Mouse (Mus musculus): Measurements from ENCODE around the gene Gm19668. TPM values are rescaled to one million over a fixed set of nuclear protein-coding genes. Genes with fewer than 3 reads are reported as not detected.
"Not testable (repeated sequence)": the region's sequence is repeated elsewhere in the genome, so short reads cannot be mapped to it uniquely, and the experiment has no call there.

Gene Gm19668
- not detected in 2 replicates for polyA plus RNA-seq (2015; fragmentation: Nextera tagmentation; extraction: Ambion mirVana)

GRCm38 (mm10) chr10:77798921-77799508, at the start of gene Gm19668:
TSS of gene Gm19668 (minus strand) at chr10:77799133.
- no peak for DNase-seq (ENCODE audit: low spot score)

DNA sequence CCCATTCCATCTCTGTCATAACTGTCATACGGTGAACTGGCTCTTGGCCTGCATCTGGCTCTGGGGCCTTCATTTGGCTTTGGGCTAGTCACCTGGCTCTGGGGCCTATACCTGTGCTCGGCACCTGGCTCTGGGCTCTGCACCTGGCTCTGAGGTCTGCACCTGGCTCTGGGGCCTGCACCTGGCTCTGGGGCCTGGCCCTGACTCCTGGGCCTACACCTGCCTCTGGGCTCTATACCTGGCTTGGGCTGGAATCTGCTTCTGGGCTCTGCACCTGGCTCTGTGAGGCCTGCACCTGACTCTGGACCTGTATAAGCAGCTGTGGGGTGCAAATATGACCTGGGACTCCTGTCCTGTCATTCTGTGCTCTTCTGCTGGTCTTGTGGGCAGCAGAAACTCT, 48.6 kb upstream of the Gm19668 start:
- DNase-seq (ENCODE audit: low spot score), result no peak

- no peak for DNase-seq (ENCODE audit: low spot score)
Measured at GRCm38 (mm10) chr10:77846961-77847360, 48.0 kb upstream of the Gm19668 start.

DNA sequence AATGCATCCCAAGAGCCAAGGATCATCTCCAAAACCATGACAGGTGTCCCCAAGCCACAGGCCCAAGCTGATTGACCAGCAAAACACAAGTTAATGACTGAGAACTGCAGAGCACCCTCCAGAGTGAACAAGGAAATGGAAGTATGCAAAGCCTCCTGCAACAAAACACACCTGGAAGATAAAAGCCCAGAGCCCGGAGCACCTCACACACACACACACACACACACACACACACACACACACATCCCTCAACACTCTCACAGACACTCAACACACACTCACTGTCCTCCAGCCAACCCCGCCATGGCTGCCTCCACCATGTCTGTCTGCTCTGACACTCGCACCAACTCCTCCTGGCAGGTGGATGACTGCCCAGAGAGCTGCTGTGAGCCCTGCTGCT, 47.6 kb upstream of the Gm19668 start, which contains the start of gene Gm36176:
TSS of gene Gm36176 (plus strand) at position 301 of the 400 bp plus-strand sequence.
- no peak for DNase-seq (ENCODE audit: low spot score)

DNA sequence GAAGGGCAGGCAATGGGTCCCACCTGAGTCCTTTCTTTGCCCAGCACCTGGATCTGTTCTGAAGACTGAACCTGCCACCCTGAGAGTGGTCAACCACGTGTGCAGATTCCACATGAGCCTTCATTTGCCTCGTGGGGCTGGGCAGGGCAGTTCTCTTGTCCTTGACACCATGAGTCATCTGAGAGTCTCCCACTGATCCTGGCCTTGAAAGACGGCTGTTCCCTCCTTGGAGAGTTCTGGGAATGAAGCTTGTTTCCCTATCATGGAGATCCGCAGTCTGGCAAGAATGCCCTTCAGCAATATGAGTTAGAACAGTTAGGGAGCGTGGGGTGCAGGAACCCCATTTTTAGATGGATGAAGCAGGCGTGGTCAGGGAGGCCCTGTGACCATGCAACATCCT, 40.1 kb upstream of the Gm19668 start:
- no peak for DNase-seq (ENCODE audit: low spot score)

DNA sequence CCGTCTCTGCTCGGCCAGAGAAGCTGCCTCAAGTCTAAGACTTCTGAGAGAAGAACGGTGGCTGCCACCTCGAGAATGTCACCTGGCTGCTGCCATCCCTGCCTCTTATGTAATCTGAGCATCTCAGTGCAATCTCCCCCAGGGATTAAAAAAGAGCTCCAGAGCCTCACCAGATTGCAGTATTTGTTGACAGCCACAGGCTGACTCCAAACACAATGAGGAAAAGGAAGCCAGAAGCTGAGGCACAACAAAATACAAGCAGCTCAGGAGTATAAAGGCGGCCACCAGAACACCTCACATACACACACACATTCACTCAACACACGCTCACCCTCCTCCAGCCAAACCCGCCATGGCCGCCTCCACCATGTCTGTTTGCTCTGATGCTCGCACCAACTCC, 36.7 kb upstream of the Gm19668 start, which contains the start of gene Krtap10-10:
TSS of gene Krtap10-10 (plus strand) at position 301 of the 400 bp plus-strand sequence.
- DNase-seq (ENCODE audit: low spot score), result no peak

- DNase-seq (ENCODE audit: low spot score), result no peak
Measured at GRCm38 (mm10) chr10:77826951-77827350, 28.0 kb upstream of the Gm19668 start, which contains the start of gene Krtap10-4. TSS of gene Krtap10-4 (minus strand) at chr10:77827095.

DNA sequence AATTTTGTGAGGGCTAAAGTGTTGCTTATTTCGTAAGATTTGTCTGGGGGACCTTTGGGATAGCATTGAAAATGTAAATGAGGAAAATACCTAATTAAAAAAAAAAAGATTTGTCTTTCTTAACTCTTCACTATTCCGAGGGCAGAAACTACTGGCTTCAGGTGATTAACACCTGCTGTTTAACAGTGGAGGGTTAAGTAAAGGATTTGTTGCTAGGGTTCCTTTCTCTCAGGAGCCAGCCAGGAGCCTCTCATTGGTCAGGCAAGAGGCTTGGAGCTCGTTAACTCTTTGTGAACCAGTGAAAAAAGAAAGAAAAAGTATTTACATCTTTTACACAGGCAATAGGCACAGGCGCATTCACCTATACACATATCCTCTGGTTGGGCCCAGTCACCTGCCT, 20.3 kb upstream of the Gm19668 start:
- DNase-seq (ENCODE audit: low spot score), result no peak

- DNase-seq (ENCODE audit: low spot score), result no peak
Measured at GRCm38 (mm10) chr10:77818523-77818922, 19.6 kb upstream of the Gm19668 start.

GRCm38 (mm10) chr10:77815514-77815913, 16.6 kb upstream of the Gm19668 start:
- DNase-seq (ENCODE audit: low spot score), result peak; percentile 26

DNA sequence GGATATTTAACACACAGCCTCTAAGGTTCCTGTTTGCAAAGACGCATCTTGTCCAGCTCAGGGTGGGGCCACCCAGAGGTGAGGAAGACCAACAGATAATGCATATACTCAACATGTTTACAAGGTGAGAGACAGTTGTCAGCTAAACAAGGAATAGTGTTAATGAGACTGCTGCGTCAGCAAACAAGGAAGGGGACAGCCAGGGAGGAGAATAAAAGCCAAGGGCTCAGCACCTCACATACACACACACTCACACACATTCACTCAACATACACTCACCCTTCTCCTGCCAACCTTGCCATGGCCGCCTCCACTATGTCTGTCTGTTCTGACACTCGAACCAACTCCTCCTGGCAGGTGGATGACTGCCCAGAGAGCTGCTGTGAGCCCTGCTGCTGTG, 15.4 kb upstream of the Gm19668 start, which contains the start of gene Gm2696:
TSS of gene Gm2696 (plus strand) at position 301 of the 400 bp plus-strand sequence.
- no peak for DNase-seq (ENCODE audit: low spot score)

DNA sequence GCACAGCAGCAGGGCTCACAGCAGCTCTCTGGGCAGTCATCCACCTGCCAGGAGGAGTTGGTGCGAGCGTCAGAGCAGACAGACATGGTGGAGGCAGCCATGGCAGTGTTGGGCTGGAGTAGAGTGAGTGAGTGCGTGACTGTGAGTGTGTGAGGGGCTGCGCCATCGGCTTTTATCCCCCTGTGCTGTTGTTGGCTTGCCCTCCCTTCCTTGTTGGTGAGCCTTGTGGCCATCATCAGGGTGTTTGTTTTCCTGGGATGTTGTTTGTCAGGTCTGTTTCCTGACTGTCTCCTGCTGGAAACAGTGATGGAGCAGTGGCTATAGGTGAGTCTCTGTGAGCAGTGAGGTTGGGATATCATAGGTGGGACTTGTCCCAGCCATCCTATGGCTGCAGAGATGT, 12.8 kb upstream of the Gm19668 start, which contains the start of gene Gm9507:
TSS of gene Gm9507 (minus strand) at position 101 of the 400 bp plus-strand sequence.
- no peak for DNase-seq (ENCODE audit: low spot score)

GRCm38 (mm10) chr10:77804095-77804494, 5.2 kb upstream of the Gm19668 start:
- no peak for DNase-seq (ENCODE audit: low spot score)

- not testable (repeated sequence) for DNase-seq (ENCODE audit: low spot score)
Measured at GRCm38 (mm10) chr10:77798164-77798920, 591 bp downstream of the Gm19668 start.

- no peak for DNase-seq (ENCODE audit: low spot score)
Measured at GRCm38 (mm10) chr10:77797677-77798076, 1.3 kb downstream of the Gm19668 start.

DNA sequence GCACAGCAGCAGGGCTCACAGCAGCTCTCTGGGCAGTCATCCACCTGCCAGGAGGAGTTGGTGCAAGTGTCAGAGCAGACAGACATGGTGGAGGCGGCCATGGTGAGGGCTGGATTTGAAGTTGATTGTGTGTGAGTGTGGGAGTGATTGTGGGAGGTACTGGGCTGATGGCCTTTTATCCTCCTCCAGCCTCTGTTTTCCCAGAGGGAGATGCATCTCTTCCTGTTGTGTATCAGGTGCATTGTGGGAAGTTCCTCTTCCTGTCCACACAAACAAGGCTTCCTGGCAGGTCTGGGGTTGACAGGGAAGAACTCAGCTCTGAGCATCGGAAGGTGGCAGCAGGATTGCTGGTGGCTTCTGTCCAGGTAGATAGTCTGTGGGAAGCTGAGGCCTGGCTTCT, 4.0 kb downstream of the Gm19668 start, which contains the start of gene Gm9639:
TSS of gene Gm9639 (minus strand) at position 101 of the 400 bp plus-strand sequence.
- no peak for DNase-seq (ENCODE audit: low spot score)

GRCm38 (mm10) chr10:77788621-77789020, 10.3 kb downstream of the Gm19668 start:
- no peak for DNase-seq (ENCODE audit: low spot score)

GRCm38 (mm10) chr10:77787876-77788275, 11.1 kb downstream of the Gm19668 start, which contains the start of gene Gm7137:
TSS of gene Gm7137 (minus strand) at chr10:77788200.
- DNase-seq (ENCODE audit: low spot score), result not testable (repeated sequence)

- DNase-seq (ENCODE audit: low spot score), result not testable (repeated sequence)
Measured at GRCm38 (mm10) chr10:77783396-77783795, 15.5 kb downstream of the Gm19668 start.

GRCm38 (mm10) chr10:77782442-77782841, 16.5 kb downstream of the Gm19668 start, which contains the start of gene Gm3250:
TSS of gene Gm3250 (minus strand) at chr10:77782542.
- DNase-seq (ENCODE audit: low spot score), result not testable (repeated sequence)

GRCm38 (mm10) chr10:77776844-77777243, 22.1 kb downstream of the Gm19668 start, which contains the start of gene Gm7138:
TSS of gene Gm7138 (minus strand) at chr10:77776944.
- DNase-seq (ENCODE audit: low spot score), result not testable (repeated sequence)

DNA sequence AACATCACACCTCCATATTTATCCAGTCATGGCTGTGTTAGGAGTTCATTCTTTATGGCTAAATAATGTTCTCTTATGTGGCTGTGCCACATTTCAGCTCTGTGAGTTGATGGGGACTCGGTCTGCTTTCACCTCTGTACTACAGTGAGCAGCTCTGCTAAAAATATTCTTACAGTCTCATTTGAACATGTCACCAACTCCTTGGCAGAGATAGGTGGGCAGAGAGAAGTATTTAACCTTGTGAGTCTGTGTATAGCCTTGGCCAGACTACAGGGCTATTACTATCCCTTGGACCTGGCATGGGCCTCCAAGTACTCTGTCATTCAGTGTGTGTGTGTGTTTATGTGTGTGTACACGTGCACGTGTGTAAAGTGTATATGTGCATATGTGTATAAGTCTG, 26.8 kb downstream of the Gm19668 start:
- not testable (repeated sequence) for DNase-seq (ENCODE audit: low spot score)

Measured in thymus, postnatal 0 days (tissue).